Mouse (Mus musculus) bone marrow macrophage, adult 2 months (primary cell): Measurements from ENCODE around the gene Alg9. TPM values are rescaled to one million over a fixed set of nuclear protein-coding genes. Genes with fewer than 3 reads are reported as not detected.

Source experiments
- H3K27ac ChIP-seq: 2 replicates; pipeline ENCODE4 v1.5.1; 2012; ENCODE audit warnings: low read depth, low read length; ENCODE audit not compliant: insufficient read depth
- H3K4me1 ChIP-seq: 2 replicates; pipeline ENCODE4 v1.6.1; 2012; ENCODE audit warnings: low read length; ENCODE audit not compliant: control insufficient read depth, insufficient read depth
- H3K4me3 ChIP-seq: 2 replicates; pipeline ENCODE4 v1.5.1; 2012; ENCODE audit warnings: mild to moderate bottlenecking, low read length, moderate library complexity; ENCODE audit not compliant: insufficient read depth
- CTCF ChIP-seq: IDR thresholded peaks from 2 replicates; pipeline ENCODE4 v1.5.1; 2012; ENCODE audit warnings: low read depth, mild to moderate bottlenecking, low read length, moderate library complexity
- POLR2A ChIP-seq: IDR thresholded peaks from 2 replicates; pipeline ENCODE4 v1.6.1; 2012; ENCODE audit warnings: mild to moderate bottlenecking, low read depth, low read length, borderline replicate concordance
- polyA plus RNA-seq: library from polyadenylated mRNA; stranded (reverse); fragments of >200 nt; gene quantifications from 2 replicates; pipeline ENCODE4 v1.2.4, GENCODE M21; 2012; ENCODE audit not compliant: missing spikeins, insufficient read depth, insufficient read length

The Alg9 gene
- polyA plus RNA-seq, 1 experiment = 20.0 TPM

DNA sequence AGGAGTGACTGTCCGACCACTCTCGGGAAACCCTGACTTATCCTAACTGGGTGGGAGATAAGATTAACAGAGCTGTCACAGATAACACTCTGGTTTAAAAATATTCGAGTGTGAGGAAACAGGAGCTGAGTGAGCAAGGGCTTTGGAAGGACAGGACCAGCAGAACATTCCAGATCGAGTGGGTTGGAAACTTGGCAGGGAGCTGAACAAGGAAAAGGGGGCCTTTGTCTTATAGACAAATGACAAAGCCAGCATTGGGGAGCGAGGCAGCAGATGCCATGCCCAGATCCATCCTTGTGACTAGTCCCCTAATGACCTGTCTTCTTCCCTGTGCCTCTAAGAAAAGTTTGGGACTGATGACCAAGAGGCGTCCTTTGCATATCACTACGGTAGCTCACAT is 20.9 kb upstream of the Alg9 start:
- Histone ChIP-seq H3K27ac (no peak overlapping the region), H3K4me1 (0 out of 2 replicates have a peak, but pooled peaks cover 2% of the 10 kb centered on the region), H3K4me3 (no peak overlapping the region)
- TF ChIP-seq POLR2A (no peak), CTCF (no peak)

DNA sequence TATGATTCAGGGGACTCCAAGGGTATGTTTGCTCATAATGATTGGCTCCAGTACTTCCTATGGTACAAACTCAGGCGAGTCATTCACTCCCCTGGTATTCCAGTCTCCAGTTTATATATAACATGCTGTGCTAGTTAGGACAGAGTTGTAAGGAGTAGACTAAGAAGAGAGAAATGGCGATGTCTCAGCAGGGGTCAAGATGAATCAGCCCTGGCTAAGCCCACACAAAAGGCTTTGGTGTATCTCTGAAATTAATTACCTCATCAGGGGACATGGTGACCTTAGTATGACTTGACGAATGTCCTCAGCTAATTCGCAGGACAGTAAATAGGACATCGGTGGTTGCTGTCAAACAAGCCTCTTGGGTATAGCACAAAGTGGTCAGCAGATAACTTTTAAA is 18.1 kb upstream of the Alg9 start:
- TF ChIP-seq POLR2A = no peak
- peaks cover 10% of the 10 kb centered on the region for H3K4me1 ChIP-seq
- H3K4me3 ChIP-seq = no peak overlapping the region
- H3K27ac ChIP-seq = no peak overlapping the region

DNA sequence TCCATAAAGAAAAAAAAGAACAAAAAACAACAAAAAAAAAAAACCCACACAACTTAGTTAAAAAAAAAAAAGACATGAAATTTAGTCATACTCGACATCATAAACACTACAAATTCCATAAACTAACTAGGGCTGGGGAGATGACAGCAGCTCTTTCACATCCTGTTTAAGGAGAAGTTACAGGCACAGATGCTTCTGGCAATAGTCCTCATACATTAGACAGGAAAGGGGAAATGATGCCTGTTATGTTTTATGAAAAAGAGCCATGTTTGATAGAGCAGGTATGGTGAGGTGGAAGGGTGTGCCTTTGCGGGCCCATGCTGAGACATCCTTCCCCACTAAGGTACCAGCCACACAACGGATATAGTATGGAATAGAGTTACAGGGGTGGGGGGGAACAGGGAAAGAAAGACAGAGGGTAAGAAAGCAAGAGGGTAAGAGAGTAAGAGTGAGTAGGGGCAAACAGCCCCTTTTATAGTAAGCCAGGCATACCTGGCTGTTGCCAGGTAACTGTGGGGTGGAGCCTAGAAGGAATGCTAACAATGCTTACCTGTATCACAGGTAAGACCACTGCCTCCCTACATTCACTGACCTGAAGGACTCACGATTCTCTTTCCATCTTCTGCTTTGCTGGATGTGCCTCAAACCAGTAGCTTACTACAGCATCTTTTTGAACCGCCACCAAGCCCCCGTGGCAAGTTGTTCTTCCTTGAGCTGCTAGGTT is 13.1 kb upstream of the Alg9 start:
- Histone ChIP-seq H3K4me3 (no peak overlapping the region), H3K27ac (no peak overlapping the region), H3K4me1 (peaks cover 13% of the 10 kb centered on the region)
- no peak for TF ChIP-seq POLR2A
- no peak for TF ChIP-seq CTCF

GRCm38 (mm10) chr9:50763331-50763730 is 11.5 kb upstream of the Alg9 start:
- H3K27ac ChIP-seq = no peak overlapping the region
- H3K4me3 ChIP-seq = no peak overlapping the region
- TF ChIP-seq POLR2A = no peak
- no peak for TF ChIP-seq CTCF
- peaks cover 11% of the 10 kb centered on the region for H3K4me1 ChIP-seq

DNA sequence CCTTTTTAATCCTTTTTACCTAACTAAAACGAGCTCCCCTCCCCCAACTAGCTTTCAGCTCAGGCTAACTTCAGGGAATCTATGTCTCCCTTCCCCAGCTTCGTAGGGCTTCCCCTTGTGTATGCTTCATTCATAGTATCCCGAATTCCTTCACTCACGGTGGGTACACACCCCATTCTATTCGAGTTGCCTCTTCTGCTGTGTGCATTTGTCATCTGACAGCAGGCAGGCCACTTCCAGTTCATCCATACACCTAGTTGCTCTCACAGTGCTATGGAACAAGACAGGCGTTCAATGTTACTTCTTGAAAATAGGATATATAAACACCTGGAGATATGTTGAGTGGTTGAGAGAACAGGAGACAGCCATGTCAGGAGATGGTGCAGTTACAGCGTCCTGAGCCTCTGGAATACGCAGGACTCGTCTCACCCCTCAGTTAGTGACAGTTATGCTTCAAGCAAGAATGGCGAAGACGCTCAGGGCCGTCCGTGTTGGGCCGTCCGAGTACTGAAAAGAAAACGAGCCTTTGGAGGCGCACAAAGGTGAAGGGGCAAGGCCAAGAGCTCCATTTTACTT is 7.2 kb upstream of the Alg9 start:
- no peak for TF ChIP-seq POLR2A
- no peak for TF ChIP-seq CTCF
- Histone ChIP-seq H3K27ac (peak overlapping the region; percentile 52; the same call in 1 of the 2 replicates), H3K4me3 (peak overlapping the region; percentile 75), H3K4me1 (peaks cover 7% of the 10 kb centered on the region)

- peak within 1 kb of the TSS; percentile 86 for H3K27ac ChIP-seq
- TF ChIP-seq CTCF (peak; percentile 43; the same call in 1 of the 2 replicates), POLR2A (no peak)
- peaks cover 7% of the 10 kb centered on the region for H3K4me1 ChIP-seq
- peak within 1 kb of the TSS; percentile 75 for H3K4me3 ChIP-seq
Measured at GRCm38 (mm10) chr9:50768107-50769002, 6.5 kb upstream of the Alg9 start, which contains the start of gene Fdxacb1. Gene Fdxacb1 (plus strand): TSS chr9:50768236.

GRCm38 (mm10) chr9:50770011-50770410 is 4.8 kb upstream of the Alg9 start:
- H3K27ac ChIP-seq = no peak overlapping the region
- peaks cover 15% of the 10 kb centered on the region for H3K4me1 ChIP-seq
- TF ChIP-seq POLR2A (no peak), CTCF (no peak)
- H3K4me3 ChIP-seq = no peak overlapping the region

DNA sequence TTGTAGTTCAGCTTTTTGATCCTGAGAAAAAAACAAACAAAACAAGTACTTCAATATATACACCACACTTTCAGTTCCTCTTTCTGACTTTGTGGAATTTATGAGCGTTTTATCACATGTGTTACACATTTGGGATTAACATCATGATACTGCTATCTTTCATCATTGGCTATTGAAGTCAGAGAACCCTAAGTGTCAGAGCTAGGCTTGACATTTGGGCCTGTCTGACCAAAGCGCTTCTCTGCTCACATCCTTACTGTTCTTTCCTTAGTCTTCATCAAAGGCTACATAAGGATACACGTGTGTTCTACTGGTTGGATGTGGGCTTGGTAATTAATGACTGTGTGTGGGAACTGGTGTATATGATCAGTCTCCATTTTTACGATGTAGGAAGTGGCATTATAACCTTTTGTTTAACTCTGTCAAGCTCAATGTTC is 775 bp upstream of the Alg9 start:
- Histone ChIP-seq H3K27ac (peak overlapping the region; percentile 86), H3K4me3 (peak overlapping the region; percentile 67; the same call in 1 of the 2 replicates), H3K4me1 (peaks cover 18% of the 10 kb centered on the region)
- TF ChIP-seq CTCF = no peak
- TF ChIP-seq POLR2A = no peak

DNA sequence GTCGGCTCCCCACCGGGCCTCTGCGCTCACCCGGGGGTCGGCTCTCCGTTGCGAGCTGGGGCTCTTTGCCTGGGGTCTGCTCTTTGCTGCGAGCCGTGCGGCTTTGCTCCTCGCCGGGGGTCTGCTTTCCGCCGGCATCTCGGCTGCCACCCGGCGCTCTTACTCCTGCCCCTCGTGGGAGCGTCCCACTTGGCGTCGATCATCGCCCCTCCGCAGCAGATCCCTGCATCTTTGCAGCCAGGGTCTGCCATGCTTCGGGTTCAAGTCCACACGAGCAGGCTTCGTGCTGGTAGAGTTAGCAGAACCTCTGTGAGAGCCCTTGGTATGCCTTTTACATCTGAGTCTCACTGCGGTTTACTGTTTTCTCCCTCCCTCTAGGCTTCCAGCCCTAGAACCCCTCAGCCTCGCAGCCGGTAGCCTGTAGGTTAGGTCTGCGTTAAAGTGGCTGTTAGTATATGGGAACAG is 875 bp downstream of the Alg9 start:
- H3K4me3 ChIP-seq = peak overlapping the region; percentile 67
- no peak for TF ChIP-seq POLR2A
- no peak for TF ChIP-seq CTCF
- peaks cover 15% of the 10 kb centered on the region for H3K4me1 ChIP-seq
- H3K27ac ChIP-seq = no peak overlapping the region
